Mouse (Mus musculus) heart, embryonic 15.5 days (tissue): ENCODE results near the gene Olfr707. TPM values are rescaled to one million over a fixed set of nuclear protein-coding genes. Genes with fewer than 3 reads are reported as not detected.
"Not testable (repeated sequence)": the region's sequence is repeated elsewhere in the genome, so short reads cannot be mapped to it uniquely, and the experiment has no call there.

Experiments
- ATAC-seq: fragments of 200-750 bp; cut with Nextera tagmentation; replicated peaks from 2 replicates; pipeline ENCODE4 v1.8.0; 2017; ENCODE audit warnings: low read depth, moderate TSS enrichment; ENCODE audit not compliant: insufficient number of reproducible peaks, insufficient read depth, low FRiP score
- H3K27ac ChIP-seq: fragments of 300-500 bp; sonication (generic); 2 replicates; pipeline ENCODE4 v1.5.1; 2015; ENCODE audit warnings: mild to moderate bottlenecking, inconsistent platforms
- H3K27me3 ChIP-seq: fragments of 300-500 bp; sonication (generic); 2 replicates; pipeline ENCODE4 v1.6.1; 2015; ENCODE audit warnings: inconsistent platforms
- H3K36me3 ChIP-seq: fragments of 300-500 bp; sonication (generic); 2 replicates; pipeline ENCODE4 v1.6.1; 2015; ENCODE audit warnings: mild to moderate bottlenecking, inconsistent platforms
- H3K4me1 ChIP-seq: fragments of 300-500 bp; sonication (generic); replicated peaks from 2 replicates; pipeline ENCODE4 v1.6.1; 2015; ENCODE audit warnings: inconsistent platforms
- H3K4me2 ChIP-seq: fragments of 300-500 bp; sonication (generic); 2 replicates; pipeline ENCODE4 v1.6.1; 2015; ENCODE audit warnings: inconsistent platforms, mild to moderate bottlenecking, moderate library complexity
- H3K4me3 ChIP-seq: fragments of 300-500 bp; sonication (generic); 2 replicates; pipeline ENCODE4 v1.5.1; 2015; ENCODE audit warnings: mild to moderate bottlenecking, inconsistent platforms
- H3K9ac ChIP-seq: fragments of 300-500 bp; sonication (generic); 2 replicates; pipeline ENCODE4 v1.6.1; 2015; ENCODE audit warnings: mild to moderate bottlenecking, inconsistent platforms
- H3K9me3 ChIP-seq: fragments of 300-500 bp; sonication (generic); replicated peaks from 2 replicates; pipeline ENCODE4 v1.6.1; 2016; ENCODE audit warnings: inconsistent platforms
- WGBS: fragments of 180-500 bp; shearing (Covaris S2); methylation state at CpG from one replicate; pipeline ENCODE4 v1.1.7; 2015; ENCODE audit warnings: mixed read lengths; 5-methylcytosine and 5-hydroxymethylcytosine counted together
- polyA plus RNA-seq: library from polyadenylated mRNA; unstranded; fragments of >200 nt; fragmentation: Nextera tagmentation; extraction: Ambion mirVana; gene quantifications from 2 replicates; pipeline ENCODE4 v1.2.1, GENCODE M21; 2015

Gene Olfr707
- polyA plus RNA-seq = not detected in 2 replicates

DNA sequence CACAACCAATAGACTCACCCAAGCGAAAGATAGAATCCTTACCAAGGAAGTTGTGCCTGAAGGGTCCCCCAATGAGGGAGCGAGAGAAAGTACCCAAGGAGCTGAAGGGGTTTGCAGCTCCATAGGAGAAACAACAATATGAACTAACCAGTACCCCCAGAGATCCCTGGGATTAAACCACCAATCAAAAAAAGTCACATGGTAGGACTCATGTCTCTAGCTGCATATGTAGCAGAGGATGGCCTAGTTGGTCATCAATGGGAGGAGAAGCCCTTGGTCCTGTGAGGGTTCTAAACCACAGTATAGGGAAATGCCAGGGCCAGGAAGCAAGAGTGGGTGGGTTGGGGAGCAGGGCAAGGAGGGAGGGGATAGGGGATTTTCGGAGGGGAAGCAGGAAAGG, at the start of gene Olfr707:
Gene Olfr707 (minus strand): TSS at position 101 of the 400 bp plus-strand sequence.
- WGBS = 70% methylated on average over 3 of the region's 3 CpGs
- not testable (repeated sequence) for H3K9ac ChIP-seq, H3K27ac ChIP-seq, H3K27me3 ChIP-seq, H3K36me3 ChIP-seq, H3K4me1 ChIP-seq, H3K4me3 ChIP-seq, H3K4me2 ChIP-seq, H3K9me3 ChIP-seq, ATAC-seq

GRCm38 (mm10) chr7:106948212-106948611, 47.2 kb upstream of the Olfr707 start, which contains the start of gene Olfr710:
Gene Olfr710, minus strand, starts transcription at chr7:106948312.
- ATAC-seq = no peak
- Histone ChIP-seq H3K9me3 (no peaks in the 10 kb centered on the region), H3K27ac (no peak within 1 kb of the TSS), H3K36me3 (no peaks in the 10 kb centered on the region), H3K4me1 (no peaks in the 10 kb centered on the region), H3K27me3 (no peaks in the 10 kb centered on the region), H3K9ac (no peak within 1 kb of the TSS), H3K4me3 (no peak within 1 kb of the TSS), H3K4me2 (no peak within 1 kb of the TSS)
- 73% methylated on average over 3 of the region's 3 CpGs for WGBS

- Histone ChIP-seq H3K4me2 (no peak within 1 kb of the TSS), H3K36me3 (no peaks in the 10 kb centered on the region), H3K4me1 (no peaks in the 10 kb centered on the region), H3K9me3 (no peaks in the 10 kb centered on the region), H3K4me3 (no peak within 1 kb of the TSS), H3K27me3 (no peaks in the 10 kb centered on the region), H3K9ac (no peak within 1 kb of the TSS), H3K27ac (no peak within 1 kb of the TSS)
- no peak for ATAC-seq
Measured at GRCm38 (mm10) chr7:106932119-106932518, 31.1 kb upstream of the Olfr707 start, which contains the start of gene Olfr709-ps1. Gene Olfr709-ps1, minus strand, starts transcription at chr7:106932219.

- not testable (repeated sequence) for H3K36me3 ChIP-seq, H3K9ac ChIP-seq, H3K4me2 ChIP-seq, ATAC-seq, H3K4me3 ChIP-seq, H3K27me3 ChIP-seq, H3K4me1 ChIP-seq, H3K9me3 ChIP-seq, H3K27ac ChIP-seq
- WGBS = 82% methylated on average over 7 of the region's 7 CpGs
Measured at GRCm38 (mm10) chr7:106920961-106921360, 19.9 kb upstream of the Olfr707 start.

GRCm38 (mm10) chr7:106907676-106908075, 6.6 kb upstream of the Olfr707 start, which contains the start of gene Olfr1532-ps1:
Gene Olfr1532-ps1, plus strand, starts transcription at chr7:106908001.
- no peak within 1 kb of the TSS for H3K27ac ChIP-seq

GRCm38 (mm10) chr7:106888062-106888461, 13.0 kb downstream of the Olfr707 start, which contains the start of gene Olfr706:
Gene Olfr706, minus strand, starts transcription at chr7:106888162.
- Histone ChIP-seq H3K27me3 (no peaks in the 10 kb centered on the region), H3K36me3 (no peaks in the 10 kb centered on the region), H3K27ac (no peak within 1 kb of the TSS), H3K4me2 (no peak within 1 kb of the TSS), H3K4me1 (no peaks in the 10 kb centered on the region), H3K4me3 (no peak within 1 kb of the TSS), H3K9ac (no peak within 1 kb of the TSS), H3K9me3 (no peaks in the 10 kb centered on the region)
- no peak for ATAC-seq
- 69% methylated on average over 2 of the region's 2 CpGs for WGBS

More at GRCm38 (mm10) chr7:106907676-106908075, 6.6 kb upstream of the Olfr707 start, which contains the start of gene Olfr1532-ps1:
- Histone ChIP-seq H3K36me3 (no peaks in the 10 kb centered on the region), H3K4me3 (no peak within 1 kb of the TSS), H3K9me3 (no peaks in the 10 kb centered on the region), H3K4me2 (no peak within 1 kb of the TSS), H3K4me1 (no peaks in the 10 kb centered on the region), H3K9ac (no peak within 1 kb of the TSS), H3K27me3 (no peaks in the 10 kb centered on the region)
- no peak for ATAC-seq
- 44% methylated on average over 2 of the region's 2 CpGs for WGBS

DNA sequence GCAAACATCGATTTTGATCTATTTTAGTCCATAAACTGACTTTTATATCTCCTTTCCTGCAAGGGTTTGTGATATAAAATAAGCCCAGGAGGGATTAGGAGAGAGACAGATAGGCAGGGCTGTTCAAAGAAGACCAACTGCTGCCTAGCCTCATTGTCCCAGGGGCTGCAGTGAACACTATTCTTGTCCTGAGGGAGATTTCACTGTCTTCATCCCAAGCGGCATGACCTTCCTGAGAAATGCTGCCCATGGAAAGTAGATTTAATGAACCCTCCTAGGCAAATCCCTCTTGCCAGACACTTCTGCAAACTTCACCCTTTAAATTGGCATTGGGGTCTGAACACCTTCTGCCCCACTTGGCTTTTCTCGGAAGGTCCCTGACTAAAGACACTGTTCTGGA, 24.2 kb downstream of the Olfr707 start, which contains the start of gene Olfr705:
Gene Olfr705 (minus strand): TSS at position 101 of the 400 bp plus-strand sequence.
- H3K4me2 ChIP-seq = no peak within 1 kb of the TSS
- no peaks in the 10 kb centered on the region for H3K36me3 ChIP-seq
- no peak within 1 kb of the TSS for H3K4me3 ChIP-seq
- WGBS = 74% methylated on average over 3 of the region's 3 CpGs
- ATAC-seq = no peak
- H3K27ac ChIP-seq = no peak within 1 kb of the TSS
- no peaks in the 10 kb centered on the region for H3K27me3 ChIP-seq
- H3K9me3 ChIP-seq = no peaks in the 10 kb centered on the region
- H3K4me1 ChIP-seq = no peaks in the 10 kb centered on the region
- H3K9ac ChIP-seq = no peak within 1 kb of the TSS

- Histone ChIP-seq H3K4me3 (no peak within 1 kb of the TSS), H3K36me3 (no peaks in the 10 kb centered on the region), H3K9ac (no peak within 1 kb of the TSS), H3K4me2 (no peak within 1 kb of the TSS), H3K4me1 (no peaks in the 10 kb centered on the region), H3K9me3 (no peaks in the 10 kb centered on the region), H3K27me3 (no peaks in the 10 kb centered on the region), H3K27ac (no peak within 1 kb of the TSS)
- no peak for ATAC-seq
Measured at GRCm38 (mm10) chr7:106862885-106863284, 38.2 kb downstream of the Olfr707 start, which contains the start of gene Olfr704. Gene Olfr704, plus strand, starts transcription at chr7:106863185.

DNA sequence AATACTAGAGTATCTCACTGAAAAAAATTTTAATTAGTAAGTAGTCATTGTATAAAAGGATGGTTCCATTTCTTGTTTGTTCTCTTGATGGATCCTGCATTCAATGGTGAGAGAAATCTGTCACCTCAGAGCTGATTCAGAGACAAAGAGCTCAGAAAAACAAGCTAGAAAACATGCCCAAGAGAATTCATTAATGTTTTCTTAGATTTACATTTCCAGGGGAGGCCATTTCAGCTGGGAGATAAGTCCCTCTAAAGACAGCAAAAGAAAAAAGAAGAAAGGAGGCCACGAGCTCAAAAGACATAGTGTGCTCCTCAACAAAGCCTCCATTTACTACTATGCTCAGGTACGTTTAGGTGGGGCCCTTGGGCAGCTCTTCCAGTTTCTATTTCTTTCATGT, 58.0 kb downstream of the Olfr707 start, which contains the start of gene Olfr703:
Gene Olfr703 (plus strand): TSS at position 301 of the 400 bp plus-strand sequence.
- no peak within 1 kb of the TSS for H3K27ac ChIP-seq
- 0 out of 2 replicates have a peak, but pooled peaks cover 3% of the 10 kb centered on the region for H3K9me3 ChIP-seq
- H3K27me3 ChIP-seq = no peaks in the 10 kb centered on the region
- H3K4me3 ChIP-seq = no peak within 1 kb of the TSS
- no peak within 1 kb of the TSS for H3K9ac ChIP-seq
- no peaks in the 10 kb centered on the region for H3K4me1 ChIP-seq
- H3K4me2 ChIP-seq = no peak within 1 kb of the TSS
- ATAC-seq = no peak
- no peaks in the 10 kb centered on the region for H3K36me3 ChIP-seq
- 44% methylated on average over 2 of the region's 2 CpGs for WGBS

Other genes with a start within 250 kb of the Olfr707 start
- not detected in 2 replicates for gene Olfr693, start 220.7 kb downstream of the Olfr707 start, polyA plus RNA-seq
- gene Olfr694, start 209.4 kb downstream of the Olfr707 start, polyA plus RNA-seq = not detected in 2 replicates
- gene Olfr695, start 184.8 kb downstream of the Olfr707 start, polyA plus RNA-seq = not detected in 2 replicates
- not detected in 2 replicates for gene Olfr697, start 158.8 kb downstream of the Olfr707 start, polyA plus RNA-seq
- not detected in 2 replicates for gene Olfr698, start 145.8 kb downstream of the Olfr707 start, polyA plus RNA-seq
- not detected in 2 replicates for gene Olfr699, start 108.0 kb downstream of the Olfr707 start, polyA plus RNA-seq
- gene Olfr700, start 92.4 kb downstream of the Olfr707 start, polyA plus RNA-seq = not detected in 2 replicates
- gene Olfr701, start 87.1 kb downstream of the Olfr707 start, polyA plus RNA-seq = not detected in 2 replicates
- not detected in 2 replicates for gene Olfr702, start 67.3 kb downstream of the Olfr707 start, polyA plus RNA-seq
- gene Olfr703, start 57.9 kb downstream of the Olfr707 start, polyA plus RNA-seq = not detected in 2 replicates
- gene Olfr704, start 38.1 kb downstream of the Olfr707 start, polyA plus RNA-seq = not detected in 2 replicates
- gene Olfr705, start 24.4 kb downstream of the Olfr707 start, polyA plus RNA-seq = not detected in 2 replicates
- gene Olfr706, start 13.1 kb downstream of the Olfr707 start, polyA plus RNA-seq = not detected in 2 replicates
- gene Olfr1532-ps1, start 6.8 kb upstream of the Olfr707 start, polyA plus RNA-seq = not detected in 2 replicates
- not detected in 2 replicates for gene Olfr709-ps1, start 31.0 kb upstream of the Olfr707 start, polyA plus RNA-seq
- gene Olfr710, start 47.1 kb upstream of the Olfr707 start, polyA plus RNA-seq = not detected in 2 replicates
- not detected in 2 replicates for gene Olfr6, start 62.7 kb upstream of the Olfr707 start, polyA plus RNA-seq
- gene Olfr711, start 74.2 kb upstream of the Olfr707 start, polyA plus RNA-seq = not detected in 2 replicates
- not detected in 2 replicates for gene Olfr2, start 104.8 kb upstream of the Olfr707 start, polyA plus RNA-seq
- not detected in 2 replicates for gene Olfr713, start 129.9 kb upstream of the Olfr707 start, polyA plus RNA-seq
- not detected in 2 replicates for gene Olfr714, start 169.7 kb upstream of the Olfr707 start, polyA plus RNA-seq
- not detected in 2 replicates for gene Olfr17, start 192.0 kb upstream of the Olfr707 start, polyA plus RNA-seq
- gene Olfr715b, start 209.1 kb upstream of the Olfr707 start, polyA plus RNA-seq = not detected in 2 replicates
- gene Olfr715, start 229.8 kb upstream of the Olfr707 start, polyA plus RNA-seq = not detected in 2 replicates
- not detected in 2 replicates for gene Olfr716, start 237.1 kb upstream of the Olfr707 start, polyA plus RNA-seq